Mouse (Mus musculus): ENCODE measurements around the gene Smarcd3.
"Not testable (repeated sequence)": the region's sequence is repeated elsewhere in the genome, so short reads cannot be mapped to it uniquely, and the experiment has no call there.

Smarcd3 gene

GRCm38 (mm10) chr5:24596519-24597171 is 27.6 kb downstream of the Smarcd3 start:
- peak; percentile 48 for DNase-seq

- DNase-seq, result no peak
Measured at GRCm38 (mm10) chr5:24595786-24596380, 28.3 kb downstream of the Smarcd3 start.

- no peak for DNase-seq
Measured at GRCm38 (mm10) chr5:24595261-24595660, 28.9 kb downstream of the Smarcd3 start.

GRCm38 (mm10) chr5:24594346-24594745 is 29.9 kb downstream of the Smarcd3 start:
- DNase-seq, result no peak

- no peak for DNase-seq
Measured at GRCm38 (mm10) chr5:24593928-24594327, 30.3 kb downstream of the Smarcd3 start.

- DNase-seq, result no peak
Measured at GRCm38 (mm10) chr5:24593230-24593629, 31.0 kb downstream of the Smarcd3 start.

- DNase-seq, result no peak
Measured at GRCm38 (mm10) chr5:24592471-24593160, 31.6 kb downstream of the Smarcd3 start.

- DNase-seq, result no peak
Measured at GRCm38 (mm10) chr5:24591796-24592470, 32.3 kb downstream of the Smarcd3 start.

- DNase-seq, result no peak
Measured at GRCm38 (mm10) chr5:24591268-24591721, 32.9 kb downstream of the Smarcd3 start.

- no peak for DNase-seq
Measured at GRCm38 (mm10) chr5:24589511-24590500, 34.4 kb downstream of the Smarcd3 start.

GRCm38 (mm10) chr5:24587200-24587577 is 37.0 kb downstream of the Smarcd3 start:
- DNase-seq, result no peak

- peak; percentile 90 for DNase-seq
Measured at GRCm38 (mm10) chr5:24586547-24587199, 37.5 kb downstream of the Smarcd3 start, which contains the start of gene Chpf2. Gene Chpf2 (plus strand): TSS chr5:24586741.

- DNase-seq, result no peak
Measured at GRCm38 (mm10) chr5:24586106-24586505, 38.1 kb downstream of the Smarcd3 start.

- no peak for DNase-seq
Measured at GRCm38 (mm10) chr5:24578109-24578963, 45.9 kb downstream of the Smarcd3 start.

GRCm38 (mm10) chr5:24577183-24577929 is 46.9 kb downstream of the Smarcd3 start, which contains the start of gene Abcf2:
Gene Abcf2 (minus strand): TSS chr5:24577467.
- DNase-seq, result peak; percentile 100

- DNase-seq, result no peak
Measured at GRCm38 (mm10) chr5:24576801-24577182, 47.4 kb downstream of the Smarcd3 start.

GRCm38 (mm10) chr5:24575948-24576347 is 48.3 kb downstream of the Smarcd3 start:
- DNase-seq, result no peak

- DNase-seq, result no peak
Measured at GRCm38 (mm10) chr5:24556709-24557108, 67.5 kb downstream of the Smarcd3 start, which contains the start of gene 4931409K22Rik. Gene 4931409K22Rik (minus strand): TSS chr5:24556809.

GRCm38 (mm10) chr5:24555335-24555734 is 68.9 kb downstream of the Smarcd3 start:
- DNase-seq, result not testable (repeated sequence)
